In genomic region chr8:69749544-69750454, GRCm38 (mm10) we compare ENCODE assay signal across 7 mouse cellular contexts. TPM values are rescaled to one million over a fixed set of nuclear protein-coding genes. Genes with fewer than 3 reads are reported as not detected.
DNase-seq lines count a peak whose midpoint lies in the region; ATAC-seq lines count a peak whose summit lies in the region.

Gene Zfp963, minus strand, starts transcription at chr8:69749970.

- peak within 1 kb of the TSS; percentile 32 for H3K4me2 ChIP-seq in embryonic facial prominence, embryonic 11.5 days (ENCODE audit: low read depth, low read length)
- peak within 1 kb of the TSS; percentile 51 for H3K4me2 ChIP-seq in midbrain, embryonic 13.5 days (replicated peaks)

- DNase-seq in adrenal gland, postnatal 14 days, result peak; percentile 97
- DNase-seq in embryonic facial prominence, embryonic 11.5 days (ENCODE audit: low spot score), result peak; percentile 95
- peak; percentile 95 for DNase-seq in kidney, adult 11 months
- peak; percentile 95 for DNase-seq in limb, embryonic 10.5 days (ENCODE audit: low spot score)
- DNase-seq in spleen, adult 12 weeks (ENCODE audit: low spot score), result peak; percentile 93

- 4% methylated on average over 48 of the region's 48 CpGs for WGBS in embryonic facial prominence, embryonic 11.5 days
- WGBS in limb, embryonic 10.5 days, result 3% methylated on average over 48 of the region's 48 CpGs
- WGBS in midbrain, embryonic 13.5 days, result 3% methylated on average over 48 of the region's 48 CpGs

- H3K27ac ChIP-seq in embryonic facial prominence, embryonic 11.5 days (replicated peaks; ENCODE audit: low read depth, low read length), result peak within 1 kb of the TSS; percentile 82
- peak within 1 kb of the TSS; percentile 96 for H3K27ac ChIP-seq in limb, embryonic 10.5 days
- peak within 1 kb of the TSS; percentile 99 for H3K27ac ChIP-seq in midbrain, embryonic 13.5 days

- no peaks in the 10 kb centered on the region for H3K36me3 ChIP-seq in embryonic facial prominence, embryonic 11.5 days (replicated peaks; ENCODE audit: control insufficient read depth, insufficient read depth, low read depth, low read length)
- H3K36me3 ChIP-seq in limb, embryonic 10.5 days, result peaks cover 13% of the 10 kb centered on the region; the same call in 1 of the 2 replicates
- no peaks in the 10 kb centered on the region; the same call in 1 of the 2 replicates for H3K36me3 ChIP-seq in midbrain, embryonic 13.5 days

- no peaks in the 10 kb centered on the region; the same call in 1 of the 2 replicates for H3K4me1 ChIP-seq in embryonic facial prominence, embryonic 11.5 days (ENCODE audit: control insufficient read depth, insufficient read depth, low read length)
- peaks cover 8% of the 10 kb centered on the region; the same call in 1 of the 2 replicates for H3K4me1 ChIP-seq in limb, embryonic 10.5 days
- H3K4me1 ChIP-seq in midbrain, embryonic 13.5 days (replicated peaks), result peaks cover 24% of the 10 kb centered on the region

- no peaks in the 10 kb centered on the region for H3K9me3 ChIP-seq in embryonic facial prominence, embryonic 11.5 days (replicated peaks; ENCODE audit: control insufficient read depth, low read length)
- H3K9me3 ChIP-seq in limb, embryonic 10.5 days (replicated peaks), result no peaks in the 10 kb centered on the region
- no peaks in the 10 kb centered on the region for H3K9me3 ChIP-seq in midbrain, embryonic 13.5 days

- peak within 1 kb of the TSS; percentile 75 for H3K9ac ChIP-seq in embryonic facial prominence, embryonic 11.5 days (replicated peaks; ENCODE audit: low read length)
- H3K9ac ChIP-seq in midbrain, embryonic 13.5 days (replicated peaks), result peak within 1 kb of the TSS; percentile 81

- peak; percentile 98 for ATAC-seq in embryonic facial prominence, embryonic 11.5 days (replicated peaks; ENCODE audit: insufficient number of reproducible peaks, low FRiP score, low TSS enrichment, low read depth)
- ATAC-seq in granulocyte monocyte progenitor cell, adult 5-6 weeks (replicated peaks; ENCODE audit: poor library complexity, severe bottlenecking), result peak; percentile 94
- ATAC-seq in midbrain, embryonic 13.5 days, result peak; percentile 100

- peak within 1 kb of the TSS; percentile 50 for H3K4me3 ChIP-seq in embryonic facial prominence, embryonic 11.5 days (ENCODE audit: low read depth, low read length)
- peak within 1 kb of the TSS; percentile 72 for H3K4me3 ChIP-seq in limb, embryonic 10.5 days
- peak within 1 kb of the TSS; percentile 70 for H3K4me3 ChIP-seq in midbrain, embryonic 13.5 days (replicated peaks)

- no peaks in the 10 kb centered on the region for H3K27me3 ChIP-seq in embryonic facial prominence, embryonic 11.5 days (ENCODE audit: control insufficient read depth, insufficient read depth, low read length)
- no peaks in the 10 kb centered on the region for H3K27me3 ChIP-seq in limb, embryonic 10.5 days (ENCODE audit: low read depth, poor library complexity, severe bottlenecking)
- no peaks in the 10 kb centered on the region for H3K27me3 ChIP-seq in midbrain, embryonic 13.5 days

RNA-seq across cellular contexts. Expression of gene Zfp963, which starts in this region (rescaled TPM):
- total RNA-seq in adrenal gland, postnatal 14 days (2021), result 2.8 and 3.9 TPM in 2 replicates
- polyA plus RNA-seq in embryonic facial prominence, embryonic 11.5 days (2014; fragmentation: Nextera tagmentation; extraction: Ambion mirVana), result 7.6 and 7.8 TPM in 2 replicates
- 1.7 and 9.8 TPM in 2 replicates for total RNA-seq in granulocyte monocyte progenitor cell, adult 5-6 weeks (2014; fragmentation: Nextera tagmentation)
- total RNA-seq in granulocyte monocyte progenitor cell, adult 5-6 weeks (2017), result 2.2 TPM in 2 replicates
- 4.3 and 6.4 TPM in 2 replicates for polyA plus RNA-seq in limb, embryonic 10.5 days (2016; fragmentation: Nextera tagmentation; extraction: Ambion mirVana)
- polyA plus RNA-seq in midbrain, embryonic 13.5 days (2015; fragmentation: Nextera tagmentation; extraction: Ambion mirVana), result 9.2 and 10.2 TPM in 2 replicates

Comparison
In these comparisons a context has a peak if more than half of its experiments do, and no peak if none do; other contexts are left out.
1. Peak in every context shown above with its lines: DNase-seq, ATAC-seq, H3K4me3 ChIP-seq and H3K27ac ChIP-seq.